Mouse (Mus musculus) urinary bladder, adult 2 months (tissue): ENCODE measurements around the gene E2f3. TPM values are rescaled to one million over a fixed set of nuclear protein-coding genes. Genes with fewer than 3 reads are reported as not detected.

Experiments used
- DNase-seq: peaks from one replicate; pipeline ENCODE4 v3.0.0; 2022; ENCODE audit warnings: low spot score
- polyA plus RNA-seq: library from polyadenylated mRNA; depleted of rRNA; stranded (reverse); fragments of >200 nt; gene quantifications from 2 replicates; pipeline ENCODE4 v1.2.3, GENCODE M21; 2012

The E2f3 gene
- polyA plus RNA-seq, 1 experiment = 6.2 TPM

GRCm38 (mm10) chr13:29979140-29979564, 6.7 kb downstream of the E2f3 start:
- no peak for DNase-seq

- DNase-seq = no peak
These were observed 8.5 kb downstream of the E2f3 start for GRCm38 (mm10) chr13:29977358-29977757.

GRCm38 (mm10) chr13:29974066-29974465, 11.8 kb downstream of the E2f3 start:
- DNase-seq = no peak

GRCm38 (mm10) chr13:29973610-29974009, 12.3 kb downstream of the E2f3 start:
- no peak for DNase-seq

- DNase-seq = no peak
These were observed 15.5 kb downstream of the E2f3 start for GRCm38 (mm10) chr13:29970333-29970732.

- no peak for DNase-seq
These were observed 17.2 kb downstream of the E2f3 start for GRCm38 (mm10) chr13:29968636-29969035.

- DNase-seq = no peak
These were observed 18.5 kb downstream of the E2f3 start for GRCm38 (mm10) chr13:29967367-29967766.

- no peak for DNase-seq
These were observed 18.9 kb downstream of the E2f3 start for GRCm38 (mm10) chr13:29966966-29967365.

- DNase-seq = no peak
These were observed 21.8 kb downstream of the E2f3 start for GRCm38 (mm10) chr13:29964087-29964486.

GRCm38 (mm10) chr13:29960416-29960815, 25.4 kb downstream of the E2f3 start:
- no peak for DNase-seq

- no peak for DNase-seq
These were observed 28.1 kb downstream of the E2f3 start for GRCm38 (mm10) chr13:29957731-29958254.

GRCm38 (mm10) chr13:29956821-29957421, 28.9 kb downstream of the E2f3 start:
- no peak for DNase-seq

- no peak for DNase-seq
These were observed 30.6 kb downstream of the E2f3 start for GRCm38 (mm10) chr13:29955296-29955695.

GRCm38 (mm10) chr13:29954741-29955140, 31.1 kb downstream of the E2f3 start:
- DNase-seq = no peak

- DNase-seq = no peak
These were observed 32.3 kb downstream of the E2f3 start for GRCm38 (mm10) chr13:29953417-29954045.

GRCm38 (mm10) chr13:29946045-29946444, 39.8 kb downstream of the E2f3 start:
- DNase-seq = no peak

- no peak for DNase-seq
These were observed 40.8 kb downstream of the E2f3 start for GRCm38 (mm10) chr13:29944915-29945570.

- DNase-seq = no peak
These were observed 41.4 kb downstream of the E2f3 start for GRCm38 (mm10) chr13:29944493-29944892.

- no peak for DNase-seq
These were observed 42.3 kb downstream of the E2f3 start for GRCm38 (mm10) chr13:29943541-29944039.

GRCm38 (mm10) chr13:29940071-29940470, 45.8 kb downstream of the E2f3 start:
- DNase-seq = no peak

GRCm38 (mm10) chr13:29939399-29939798, 46.5 kb downstream of the E2f3 start:
- no peak for DNase-seq

- DNase-seq = no peak
These were observed 47.1 kb downstream of the E2f3 start for GRCm38 (mm10) chr13:29938776-29939175.

GRCm38 (mm10) chr13:29926168-29926567, 59.7 kb downstream of the E2f3 start:
- DNase-seq = no peak
